Mouse (Mus musculus): Measurements from ENCODE around the gene Srgap2. TPM values are rescaled to one million over a fixed set of nuclear protein-coding genes. Genes with fewer than 3 reads are reported as not detected.

The Srgap2 gene
- polyA plus RNA-seq, 1 experiment, result 16.3 TPM

GRCm38 (mm10) chr1:131493966-131494898 lies 32.9 kb downstream of the Srgap2 start:
- no peak for TF ChIP-seq GATA1 (IDR thresholded peaks at IDR 0.05; ENCODE audit: low read length)

GRCm38 (mm10) chr1:131492360-131492759 lies 34.8 kb downstream of the Srgap2 start:
- no peak for TF ChIP-seq GATA1 (IDR thresholded peaks at IDR 0.05; ENCODE audit: low read length)

- TF ChIP-seq GATA1 (IDR thresholded peaks at IDR 0.05; ENCODE audit: low read length), result no peak
These were observed 35.6 kb downstream of the Srgap2 start for GRCm38 (mm10) chr1:131491579-131491978.

- no peak for TF ChIP-seq GATA1 (IDR thresholded peaks at IDR 0.05; ENCODE audit: low read length)
These were observed 37.8 kb downstream of the Srgap2 start for GRCm38 (mm10) chr1:131489312-131489711.

GRCm38 (mm10) chr1:131486094-131486850 lies 40.9 kb downstream of the Srgap2 start:
- no peak for TF ChIP-seq GATA1 (IDR thresholded peaks at IDR 0.05; ENCODE audit: low read length)

- no peak for TF ChIP-seq GATA1 (IDR thresholded peaks at IDR 0.05; ENCODE audit: low read length)
These were observed 44.9 kb downstream of the Srgap2 start for GRCm38 (mm10) chr1:131482242-131482641.

- peak; percentile 25 for TF ChIP-seq GATA1 (IDR thresholded peaks at IDR 0.05; ENCODE audit: low read length)
These were observed 45.8 kb downstream of the Srgap2 start for GRCm38 (mm10) chr1:131481391-131481790.

GRCm38 (mm10) chr1:131478770-131479305 lies 48.3 kb downstream of the Srgap2 start:
- no peak for TF ChIP-seq GATA1 (IDR thresholded peaks at IDR 0.05; ENCODE audit: low read length)

- no peak for TF ChIP-seq GATA1 (IDR thresholded peaks at IDR 0.05; ENCODE audit: low read length)
These were observed 51.8 kb downstream of the Srgap2 start for GRCm38 (mm10) chr1:131475306-131475705.

GRCm38 (mm10) chr1:131473631-131474118 lies 53.5 kb downstream of the Srgap2 start:
- TF ChIP-seq GATA1 (IDR thresholded peaks at IDR 0.05; ENCODE audit: low read length), result no peak

GRCm38 (mm10) chr1:131470597-131470996 lies 56.6 kb downstream of the Srgap2 start:
- no peak for TF ChIP-seq GATA1 (IDR thresholded peaks at IDR 0.05; ENCODE audit: low read length)

GRCm38 (mm10) chr1:131465855-131466254 lies 61.3 kb downstream of the Srgap2 start:
- TF ChIP-seq GATA1 (IDR thresholded peaks at IDR 0.05; ENCODE audit: low read length), result no peak

GRCm38 (mm10) chr1:131463953-131464627 lies 63.1 kb downstream of the Srgap2 start:
- TF ChIP-seq GATA1 (IDR thresholded peaks at IDR 0.05; ENCODE audit: low read length), result no peak

GRCm38 (mm10) chr1:131462541-131463067 lies 64.5 kb downstream of the Srgap2 start:
- no peak for TF ChIP-seq GATA1 (IDR thresholded peaks at IDR 0.05; ENCODE audit: low read length)

GRCm38 (mm10) chr1:131460914-131461530 lies 66.1 kb downstream of the Srgap2 start:
- TF ChIP-seq GATA1 (IDR thresholded peaks at IDR 0.05; ENCODE audit: low read length), result no peak

Measured in G1E-ER4 (cell line).